Mouse (Mus musculus) forebrain, embryonic 16.5 days (tissue): ENCODE data around the gene P2rx1. TPM values are rescaled to one million over a fixed set of nuclear protein-coding genes. Genes with fewer than 3 reads are reported as not detected.

Experiments used
- ATAC-seq: fragments of 200-750 bp; cut with Nextera tagmentation; 2 replicates; pipeline ENCODE4 v1.8.0; 2017; ENCODE audit warnings: mild to moderate bottlenecking, moderate library complexity
- H3K27ac ChIP-seq: fragments of 300-500 bp; sonication (generic); 2 replicates; pipeline ENCODE4 v1.5.1; 2014; ENCODE audit warnings: low read length, control low read depth
- H3K27me3 ChIP-seq: fragments of 300-500 bp; sonication (generic); replicated peaks from 2 replicates; pipeline ENCODE4 v1.6.1; 2014; ENCODE audit warnings: low read length; ENCODE audit not compliant: control insufficient read depth, insufficient read depth
- H3K36me3 ChIP-seq: fragments of 300-500 bp; sonication (generic); 2 replicates; pipeline ENCODE4 v1.6.1; 2014; ENCODE audit not compliant: control insufficient read depth, insufficient read depth
- H3K4me1 ChIP-seq: fragments of 300-500 bp; sonication (generic); replicated peaks from 2 replicates; pipeline ENCODE4 v1.6.1; 2014; ENCODE audit warnings: low read length; ENCODE audit not compliant: control insufficient read depth, insufficient read depth
- H3K4me2 ChIP-seq: fragments of 300-500 bp; sonication (generic); 2 replicates; pipeline ENCODE4 v1.6.1; 2014; ENCODE audit warnings: mild to moderate bottlenecking, low read length, control low read depth
- H3K4me3 ChIP-seq: fragments of 300-500 bp; sonication (generic); replicated peaks from 2 replicates; pipeline ENCODE4 v1.5.1; 2014; ENCODE audit warnings: mild to moderate bottlenecking, low read length, control low read depth
- H3K9ac ChIP-seq: fragments of 300-500 bp; sonication (generic); replicated peaks from 2 replicates; pipeline ENCODE4 v1.6.1; 2014; ENCODE audit warnings: low read depth, low read length, control low read depth
- H3K9me3 ChIP-seq: fragments of 300-500 bp; sonication (generic); 2 replicates; pipeline ENCODE4 v1.6.1; 2016; ENCODE audit warnings: low read length; ENCODE audit not compliant: control insufficient read depth
- WGBS: fragments of 180-500 bp; shearing (Covaris S2); extraction: QIAGEN DNeasy Blood & Tissue Kit; methylation state at CpG from one replicate; pipeline ENCODE4 v1.1.7; 2014; 5-methylcytosine and 5-hydroxymethylcytosine counted together
- polyA plus RNA-seq: library from polyadenylated mRNA; unstranded; fragments of >200 nt; fragmentation: Nextera tagmentation; extraction: Ambion mirVana; gene quantifications from 2 replicates; pipeline ENCODE4 v1.2.1, GENCODE M21; 2015

Gene P2rx1
- polyA plus RNA-seq, 1 experiment from 2014 or later: 0.42 TPM

DNA sequence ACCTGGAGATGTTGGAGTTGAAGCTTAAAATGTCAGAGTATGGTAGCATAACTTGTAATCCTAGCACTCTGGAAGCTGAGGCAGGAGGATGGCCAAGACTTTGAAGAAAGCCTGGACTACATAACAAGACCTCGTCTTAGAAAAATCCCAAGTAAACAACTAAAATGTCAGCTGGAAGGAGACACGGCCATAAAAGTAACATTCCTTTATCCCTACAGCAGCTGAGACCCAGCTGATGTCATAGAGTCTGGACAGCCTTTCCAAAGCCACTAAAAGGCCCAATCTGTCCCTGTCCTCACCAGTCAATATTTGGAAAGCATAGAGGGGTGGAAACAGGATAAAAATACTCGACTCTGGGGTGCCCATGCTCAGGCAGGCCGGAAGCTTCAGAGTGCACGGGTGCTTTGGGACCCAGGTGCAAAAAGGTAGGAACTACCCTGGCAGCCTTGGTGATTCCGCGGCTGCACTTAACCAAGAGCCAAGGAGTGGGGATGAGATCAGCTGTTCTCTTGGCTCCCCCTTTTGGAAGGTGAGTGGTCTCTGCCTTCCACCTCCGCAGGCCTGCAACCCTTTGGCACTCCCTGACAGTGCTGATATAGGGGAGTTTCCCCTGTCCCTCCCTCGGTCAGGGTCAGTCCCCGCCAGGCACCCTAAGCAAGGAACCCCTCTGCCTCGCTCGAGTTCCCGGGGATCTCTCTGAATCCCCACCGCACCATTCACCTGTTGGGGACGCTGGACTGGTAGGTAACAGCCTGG is 38.8 kb upstream of the P2rx1 start:
- WGBS: 12% methylated on average over 15 of the region's 15 CpGs
- H3K9me3 ChIP-seq: no peaks in the 10 kb centered on the region
- H3K4me2 ChIP-seq: no peak overlapping the region
- ATAC-seq: no peak
- H3K4me1 ChIP-seq: peaks cover 5% of the 10 kb centered on the region; the same call in 1 of the 2 replicates
- H3K4me3 ChIP-seq: no peak overlapping the region
- H3K36me3 ChIP-seq: no peaks in the 10 kb centered on the region
- H3K27ac ChIP-seq: no peak overlapping the region
- H3K9ac ChIP-seq: no peak overlapping the region
- peaks cover 37% of the 10 kb centered on the region for H3K27me3 ChIP-seq

DNA sequence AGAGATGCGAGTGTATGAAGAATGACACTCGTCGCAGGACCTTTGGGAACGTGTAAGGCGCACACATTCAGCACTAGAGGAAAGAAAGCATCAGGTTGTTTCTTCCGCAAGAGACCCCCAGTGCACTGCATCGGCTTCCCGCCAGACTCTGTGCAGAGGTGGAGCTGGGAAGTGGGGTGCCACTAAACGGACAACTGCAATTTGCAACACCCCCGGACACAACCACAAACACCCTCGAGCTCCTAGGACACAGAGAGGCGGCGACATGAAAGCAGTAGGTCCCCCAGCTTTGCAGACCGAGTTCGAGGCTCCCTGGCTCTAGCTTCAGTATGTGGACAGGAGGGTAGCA is 38.2 kb upstream of the P2rx1 start:
- peaks cover 37% of the 10 kb centered on the region for H3K27me3 ChIP-seq

DNA sequence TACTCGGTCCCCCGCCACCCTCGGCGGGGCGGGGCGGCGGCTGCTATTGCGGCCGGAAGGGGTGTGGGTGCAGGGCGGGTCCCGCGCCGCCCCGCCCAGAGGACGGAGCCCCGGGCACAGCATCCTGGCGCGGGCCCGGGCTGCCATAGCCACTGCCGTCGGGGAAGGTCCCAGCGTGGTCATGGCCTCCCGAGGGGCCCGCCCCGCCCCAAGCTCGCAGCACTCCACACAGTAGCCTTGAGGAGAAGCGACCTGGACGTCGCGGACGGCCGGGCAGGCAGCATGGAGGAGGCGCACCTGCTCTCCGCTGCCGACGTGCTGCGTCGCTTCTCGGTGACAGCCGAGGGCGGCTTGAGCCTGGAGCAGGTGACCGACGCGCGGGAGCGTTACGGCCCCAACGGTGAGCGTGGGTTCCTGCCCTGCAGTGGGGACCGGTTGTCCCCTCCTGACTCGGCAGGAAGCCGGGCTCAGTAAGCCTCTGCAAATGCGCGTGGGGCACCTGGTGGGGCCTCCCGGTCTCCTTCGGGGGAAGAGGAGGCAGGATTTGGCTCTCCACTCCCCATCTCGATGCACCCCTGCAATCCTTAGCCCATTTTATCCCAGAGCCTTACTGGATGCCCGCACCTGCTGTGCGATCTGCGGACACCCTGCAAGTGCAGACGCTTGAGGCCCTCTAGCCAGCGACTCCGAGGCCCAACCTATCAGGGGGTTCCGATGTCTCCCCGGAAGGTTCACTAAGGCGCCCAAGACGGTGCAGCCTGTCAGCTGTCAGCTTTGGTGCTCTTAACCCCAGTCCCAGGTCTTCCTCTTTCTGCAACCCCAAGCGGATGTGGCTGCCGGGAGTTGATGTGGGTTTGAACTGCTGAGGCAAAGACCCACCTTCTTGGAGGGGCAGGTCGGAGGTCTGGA is 37.6 kb upstream of the P2rx1 start, which contains the start of gene Atp2a3:
Gene Atp2a3 (plus strand): TSS at position 98 of the 909 bp plus-strand sequence.
- ATAC-seq: no peak
- H3K27me3 ChIP-seq: peaks cover 37% of the 10 kb centered on the region
- WGBS: 4% methylated on average over 61 of the region's 70 CpGs
- H3K9me3 ChIP-seq: no peaks in the 10 kb centered on the region
- H3K4me2 ChIP-seq: peak within 1 kb of the TSS; percentile 18
- no peak within 1 kb of the TSS for H3K27ac ChIP-seq
- H3K36me3 ChIP-seq: no peaks in the 10 kb centered on the region
- H3K4me1 ChIP-seq: peaks cover 5% of the 10 kb centered on the region; the same call in 1 of the 2 replicates
- H3K9ac ChIP-seq: no peak within 1 kb of the TSS
- peak within 1 kb of the TSS; percentile 22 for H3K4me3 ChIP-seq

More for the DNA sequence above, 38.2 kb upstream of the P2rx1 start:
- ATAC-seq: no peak
- H3K4me2 ChIP-seq: peak overlapping the region; percentile 18; the same call in 1 of the 2 replicates
- no peaks in the 10 kb centered on the region for H3K36me3 ChIP-seq
- no peaks in the 10 kb centered on the region for H3K9me3 ChIP-seq
- no peak overlapping the region for H3K9ac ChIP-seq
- no peak overlapping the region for H3K27ac ChIP-seq
- WGBS: 3% methylated on average over 15 of the region's 15 CpGs
- H3K4me3 ChIP-seq: peak overlapping the region; percentile 22
- peaks cover 5% of the 10 kb centered on the region; the same call in 1 of the 2 replicates for H3K4me1 ChIP-seq

DNA sequence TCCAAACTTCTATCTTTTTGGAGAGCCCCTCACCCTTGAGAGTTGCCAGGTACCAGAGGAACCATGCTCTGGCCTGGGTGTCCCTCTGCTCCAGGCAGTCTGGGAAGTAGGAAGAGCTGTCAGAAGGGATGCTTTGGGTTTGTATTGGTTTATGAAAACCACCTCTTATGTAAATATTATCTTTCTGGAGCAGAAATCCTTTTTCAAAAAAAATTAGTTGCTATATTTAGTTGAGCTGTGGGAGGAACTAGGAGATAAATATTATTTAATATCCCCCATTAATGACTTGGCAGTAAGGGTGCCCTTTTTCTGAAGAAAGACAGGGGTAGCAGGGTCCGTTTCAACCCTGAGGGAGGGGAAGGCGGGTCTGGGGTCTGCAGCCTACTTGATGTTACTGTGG is 36.5 kb upstream of the P2rx1 start:
- H3K9me3 ChIP-seq: no peaks in the 10 kb centered on the region
- 76% methylated on average over 2 of the region's 2 CpGs for WGBS
- H3K27ac ChIP-seq: no peak overlapping the region
- H3K27me3 ChIP-seq: peaks cover 37% of the 10 kb centered on the region
- H3K4me1 ChIP-seq: peaks cover 5% of the 10 kb centered on the region; the same call in 1 of the 2 replicates
- no peak overlapping the region for H3K9ac ChIP-seq
- no peaks in the 10 kb centered on the region for H3K36me3 ChIP-seq
- H3K4me3 ChIP-seq: no peak overlapping the region
- no peak overlapping the region for H3K4me2 ChIP-seq
- ATAC-seq: no peak

DNA sequence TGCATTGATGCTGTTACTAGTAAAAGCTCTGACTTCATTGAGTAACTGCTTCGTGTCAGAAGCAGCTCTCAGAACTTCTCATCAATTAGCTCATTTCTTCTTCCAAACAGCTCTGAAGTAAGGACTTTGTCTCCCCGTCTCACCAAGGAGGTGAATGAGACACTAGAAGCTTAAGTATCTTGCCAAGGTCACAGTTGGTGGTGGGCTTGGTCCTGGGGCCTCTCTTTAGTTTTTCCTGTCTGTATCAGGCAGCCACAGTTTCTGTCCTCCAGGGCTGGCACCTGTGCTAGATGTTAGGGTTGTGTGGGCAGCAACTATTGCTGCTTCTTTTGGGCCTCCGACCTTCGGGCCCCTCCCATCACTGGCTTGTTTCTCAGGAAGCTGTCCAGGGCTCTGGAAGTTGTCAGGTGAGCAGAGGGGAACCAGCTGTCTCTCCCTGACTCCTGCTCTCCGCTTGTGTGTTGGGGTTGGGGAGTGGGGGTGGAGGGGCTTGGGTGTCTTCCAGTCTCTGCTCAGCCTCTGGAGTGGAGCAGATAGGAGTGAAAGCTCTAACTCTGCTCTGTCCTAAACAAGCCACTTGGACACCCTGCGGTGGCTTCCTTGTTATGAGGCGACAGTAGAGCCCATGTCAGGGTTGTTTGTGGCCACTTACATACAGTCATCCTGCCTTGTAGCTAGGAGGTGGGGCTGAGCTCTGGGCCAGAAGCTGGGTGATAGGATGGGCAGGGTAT is 35.7 kb upstream of the P2rx1 start:
- peaks cover 37% of the 10 kb centered on the region for H3K27me3 ChIP-seq
- ATAC-seq: no peak
- WGBS: 43% methylated on average over 7 of the region's 7 CpGs
- no peak overlapping the region for H3K9ac ChIP-seq
- no peaks in the 10 kb centered on the region for H3K36me3 ChIP-seq
- no peak overlapping the region for H3K4me2 ChIP-seq
- H3K4me1 ChIP-seq: peaks cover 5% of the 10 kb centered on the region; the same call in 1 of the 2 replicates
- no peaks in the 10 kb centered on the region for H3K9me3 ChIP-seq
- no peak overlapping the region for H3K27ac ChIP-seq
- no peak overlapping the region for H3K4me3 ChIP-seq

DNA sequence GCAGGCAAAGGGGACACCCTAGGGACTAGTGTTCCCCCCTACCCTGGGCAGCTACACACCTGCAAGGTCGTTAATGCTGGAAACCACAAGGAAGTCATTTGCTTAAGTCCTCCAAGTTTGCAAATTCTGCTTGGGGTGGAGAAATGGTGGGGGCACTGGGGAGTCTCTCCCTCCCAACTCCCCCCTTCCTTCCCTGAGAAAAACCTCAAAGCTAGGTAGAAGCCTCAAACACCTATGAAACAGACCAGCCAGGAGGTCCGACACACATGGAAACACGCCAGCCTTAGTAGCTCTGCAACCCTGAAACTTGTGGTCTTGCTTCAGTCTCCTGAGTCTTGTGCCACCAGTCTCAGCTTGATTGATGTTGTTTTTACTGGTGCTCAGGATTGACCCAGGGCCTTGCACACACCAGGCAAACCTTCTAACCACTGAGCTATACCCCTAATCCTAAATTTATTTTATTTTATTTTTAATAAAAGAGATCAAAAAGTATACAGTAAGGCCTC is 35.1 kb upstream of the P2rx1 start:
- WGBS: 73% methylated on average over 3 of the region's 3 CpGs
- H3K36me3 ChIP-seq: no peaks in the 10 kb centered on the region
- H3K27ac ChIP-seq: no peak overlapping the region
- peaks cover 5% of the 10 kb centered on the region; the same call in 1 of the 2 replicates for H3K4me1 ChIP-seq
- no peak overlapping the region for H3K4me3 ChIP-seq
- no peak overlapping the region for H3K9ac ChIP-seq
- H3K27me3 ChIP-seq: peaks cover 36% of the 10 kb centered on the region
- H3K9me3 ChIP-seq: no peaks in the 10 kb centered on the region
- no peak for ATAC-seq
- H3K4me2 ChIP-seq: no peak overlapping the region

DNA sequence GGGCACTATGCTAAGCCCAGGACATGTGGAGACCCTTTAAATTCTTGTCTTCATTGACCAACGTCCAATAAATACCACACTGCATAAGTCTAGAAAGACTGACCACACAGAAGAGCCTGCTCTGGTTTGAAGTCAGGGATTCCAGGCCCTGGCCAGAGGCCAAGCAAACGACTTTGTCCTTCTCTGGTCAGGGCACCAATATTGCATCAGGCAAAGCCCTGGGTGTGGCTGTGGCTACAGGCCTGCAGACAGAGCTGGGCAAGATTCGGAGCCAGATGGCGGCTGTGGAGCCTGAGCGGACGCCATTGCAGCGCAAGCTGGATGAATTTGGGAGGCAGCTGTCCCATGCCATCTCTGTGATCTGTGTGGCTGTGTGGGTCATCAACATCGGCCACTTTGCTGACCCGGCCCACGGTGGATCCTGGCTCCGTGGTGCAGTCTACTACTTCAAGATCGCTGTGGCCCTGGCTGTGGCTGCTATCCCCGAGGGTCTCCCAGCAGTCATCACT is 23.9 kb upstream of the P2rx1 start:
- 84% methylated on average over 13 of the region's 13 CpGs for WGBS

DNA sequence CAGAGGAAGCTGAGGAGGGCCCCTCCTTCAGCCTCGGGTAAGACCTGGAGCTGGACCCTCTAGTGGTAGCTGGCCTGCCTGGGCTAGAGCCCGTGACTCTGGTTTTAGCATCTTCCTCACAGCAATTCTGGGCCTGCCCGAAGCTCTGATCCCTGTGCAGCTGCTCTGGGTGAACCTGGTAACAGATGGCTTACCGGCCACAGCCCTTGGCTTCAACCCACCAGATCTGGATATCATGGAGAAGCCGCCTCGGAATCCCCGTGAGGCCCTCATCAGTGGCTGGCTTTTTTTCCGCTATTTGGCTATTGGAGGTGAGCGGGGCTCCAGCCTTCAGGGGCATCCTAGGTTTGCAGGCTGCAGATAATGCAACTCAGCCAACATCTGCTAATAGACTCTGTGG is 16.4 kb upstream of the P2rx1 start:
- H3K4me3 ChIP-seq: no peak overlapping the region
- no peak for ATAC-seq
- H3K36me3 ChIP-seq: no peaks in the 10 kb centered on the region
- no peaks in the 10 kb centered on the region for H3K4me1 ChIP-seq
- no peak overlapping the region for H3K4me2 ChIP-seq
- no peak overlapping the region for H3K9ac ChIP-seq
- WGBS: 87% methylated on average over 9 of the region's 9 CpGs
- H3K27ac ChIP-seq: no peak overlapping the region
- H3K9me3 ChIP-seq: no peaks in the 10 kb centered on the region
- no peaks in the 10 kb centered on the region for H3K27me3 ChIP-seq

More for the DNA sequence above, 23.9 kb upstream of the P2rx1 start:
- Histone ChIP-seq H3K4me2 (no peak overlapping the region), H3K9me3 (no peaks in the 10 kb centered on the region), H3K4me1 (no peaks in the 10 kb centered on the region), H3K4me3 (no peak overlapping the region), H3K9ac (no peak overlapping the region), H3K36me3 (no peaks in the 10 kb centered on the region), H3K27me3 (no peaks in the 10 kb centered on the region), H3K27ac (no peak overlapping the region)
- no peak for ATAC-seq
